Mouse (Mus musculus) embryonic fibroblast, embryonic 13.5 days (primary cell): ENCODE measurements around the gene Ercc6l2.

Experiments
- CTCF ChIP-seq: IDR thresholded peaks from 2 replicates; pipeline ENCODE4 v1.5.1; 2011; ENCODE audit warnings: mild to moderate bottlenecking, control low read depth, low read length, moderate library complexity, borderline replicate concordance; ENCODE audit not compliant: insufficient read depth
- POLR2A ChIP-seq: IDR thresholded peaks from 2 replicates; pipeline ENCODE4 v1.6.1; 2011; ENCODE audit warnings: low read depth, mild to moderate bottlenecking, control low read depth, low read length, moderate library complexity

- TF ChIP-seq CTCF, result no peak
- no peak for TF ChIP-seq POLR2A
Observed at GRCm38 (mm10) chr13:63778925-63779324, 36.1 kb upstream of the Ercc6l2 start.
